Mouse (Mus musculus) MEL (cell line): ENCODE measurements around the gene Setdb2. TPM values are rescaled to one million over a fixed set of nuclear protein-coding genes. Genes with fewer than 3 reads are reported as not detected.

Experiments
- DNase-seq: peaks from one replicate; pipeline ENCODE4 v3.0.0; 2011; ENCODE audit warnings: low read depth, low spot score
- H3K27ac ChIP-seq: 2 replicates; pipeline ENCODE4 v1.5.1; 2012; ENCODE audit warnings: low read depth, mild to moderate bottlenecking, control low read depth, low read length, moderate library complexity; ENCODE audit not compliant: control insufficient read depth
- H3K27me3 ChIP-seq, 2 experiments: fragments of 150-350 bp in 1 of 2; sonication (generic) in 1 of 2; 2 replicates each; pipeline ENCODE4 v1.6.1; 2012; ENCODE audit warnings: low read length in 2 of 2, mild to moderate bottlenecking in 2 of 2, improper control_type of control experiment in 1 of 2, moderate library complexity in 1 of 2; ENCODE audit not compliant: insufficient read depth in 2 of 2, control insufficient read depth in 1 of 2
- H3K36me3 ChIP-seq, 2 experiments: 2 replicates each; pipeline ENCODE4 v1.6.1; 2012 to 2014; ENCODE audit warnings: low read length in 2 of 2, improper control_type of control experiment in 1 of 2, inconsistent platforms in 1 of 2, mild to moderate bottlenecking in 1 of 2; ENCODE audit not compliant: insufficient read depth in 2 of 2, control insufficient read depth in 1 of 2
- H3K4me1 ChIP-seq, 2 experiments: fragments of 150-350 bp in 1 of 2; sonication (generic) in 1 of 2; 2 replicates each; pipeline ENCODE4 v1.6.1; 2012; ENCODE audit warnings: low read length in 2 of 2, improper control_type of control experiment in 1 of 2, mild to moderate bottlenecking in 1 of 2; ENCODE audit not compliant: insufficient read depth in 2 of 2, control insufficient read depth in 1 of 2
- H3K4me3 ChIP-seq, 2 experiments: fragments of 150-350 bp in 1 of 2; sonication (generic) in 1 of 2; 2 replicates each; pipeline ENCODE4 v1.5.1; 2012; ENCODE audit warnings: low read depth in 2 of 2, low read length in 2 of 2, mild to moderate bottlenecking in 2 of 2, moderate library complexity in 2 of 2, control low read depth in 1 of 2, improper control_type of control experiment in 1 of 2; ENCODE audit not compliant: control insufficient read depth in 1 of 2, insufficient read depth in 1 of 2
- H3K79me2 ChIP-seq: 2 replicates; pipeline ENCODE4 v1.6.1; 2012; ENCODE audit warnings: mild to moderate bottlenecking, low read length, moderate library complexity; ENCODE audit not compliant: control insufficient read depth, poor library complexity, insufficient read depth
- H3K9ac ChIP-seq: 2 replicates; pipeline ENCODE4 v1.6.1; 2012; ENCODE audit warnings: low read depth, mild to moderate bottlenecking, control low read depth, low read length, moderate library complexity; ENCODE audit not compliant: control insufficient read depth, poor library complexity, severe bottlenecking
- H3K9me3 ChIP-seq: fragments of 150-350 bp; sonication (generic); replicated peaks from 2 replicates; pipeline ENCODE4 v1.6.1; 2012; ENCODE audit warnings: mild to moderate bottlenecking, low read length, improper control_type of control experiment, moderate library complexity; ENCODE audit not compliant: insufficient read depth
- CHD2 ChIP-seq: IDR thresholded peaks from 2 replicates; pipeline ENCODE4 v1.6.1; 2011; ENCODE audit warnings: low read length, improper control_type of control experiment
- ELF1 ChIP-seq: IDR thresholded peaks from 2 replicates; pipeline ENCODE4 v1.6.1; 2014; ENCODE audit warnings: low read depth, mild to moderate bottlenecking, inconsistent platforms, low read length, improper control_type of control experiment, moderate library complexity
- EP300 ChIP-seq, 2 experiments: IDR thresholded peaks; 2 replicates each; pipeline ENCODE4 v1.6.1; 2011; ENCODE audit warnings: improper control_type of control experiment in 2 of 2, low read length in 2 of 2, low read depth in 1 of 2, mild to moderate bottlenecking in 1 of 2
- GABPA ChIP-seq: IDR thresholded peaks from 2 replicates; pipeline ENCODE4 v1.6.1; 2012; ENCODE audit warnings: low read depth, mild to moderate bottlenecking, inconsistent platforms, low read length, improper control_type of control experiment, moderate library complexity
- GATA1 ChIP-seq: IDR thresholded peaks from 2 replicates; pipeline ENCODE4 v1.6.1; 2011; ENCODE audit warnings: low read depth, low read length, improper control_type of control experiment
- HCFC1 ChIP-seq: IDR thresholded peaks from 2 replicates; pipeline ENCODE4 v1.6.1; 2012; ENCODE audit warnings: low read depth, mild to moderate bottlenecking, inconsistent platforms, low read length, improper control_type of control experiment, moderate library complexity
- JUND ChIP-seq: IDR thresholded peaks from 2 replicates; pipeline ENCODE4 v1.6.1; 2011; ENCODE audit warnings: low read depth, mild to moderate bottlenecking, improper control_type of control experiment, low read length
- MAX ChIP-seq: IDR thresholded peaks from 2 replicates; pipeline ENCODE4 v1.6.1; 2011; ENCODE audit warnings: low read length, improper control_type of control experiment
- MAZ ChIP-seq: IDR thresholded peaks from 2 replicates; pipeline ENCODE4 v1.6.1; 2012; ENCODE audit warnings: low read depth, mild to moderate bottlenecking, inconsistent platforms, low read length, improper control_type of control experiment
- MXI1 ChIP-seq: IDR thresholded peaks from 2 replicates; pipeline ENCODE4 v1.6.1; 2011; ENCODE audit warnings: mild to moderate bottlenecking, low read depth, low read length, improper control_type of control experiment
- MYC ChIP-seq: IDR thresholded peaks from 2 replicates; pipeline ENCODE4 v1.6.1; 2011; ENCODE audit warnings: low read depth, mild to moderate bottlenecking, low read length, improper control_type of control experiment, moderate library complexity
- NRF1 ChIP-seq: IDR thresholded peaks from 2 replicates; pipeline ENCODE4 v1.6.1; 2014; ENCODE audit warnings: low read depth, mild to moderate bottlenecking, inconsistent platforms, low read length, improper control_type of control experiment, moderate library complexity; ENCODE audit not compliant: poor library complexity, insufficient read depth, severe bottlenecking
- POLR2AphosphoS5 ChIP-seq: IDR thresholded peaks from 2 replicates; pipeline ENCODE4 v1.6.1; 2012; ENCODE audit warnings: low read depth, borderline replicate concordance, mild to moderate bottlenecking, inconsistent platforms, low read length, moderate library complexity, mixed read lengths
- RAD21 ChIP-seq: IDR thresholded peaks from 2 replicates; pipeline ENCODE4 v1.6.1; 2011; ENCODE audit warnings: mild to moderate bottlenecking, low read depth, low read length, improper control_type of control experiment
- UBTF ChIP-seq: IDR thresholded peaks from 2 replicates; pipeline ENCODE4 v1.6.1; 2012; ENCODE audit warnings: low read depth, mild to moderate bottlenecking, inconsistent platforms, low read length, improper control_type of control experiment, moderate library complexity, borderline replicate concordance; ENCODE audit not compliant: insufficient read depth
- USF1 ChIP-seq: IDR thresholded peaks from 2 replicates; pipeline ENCODE4 v1.6.1; 2014; ENCODE audit warnings: low read depth, mild to moderate bottlenecking, inconsistent platforms, low read length, improper control_type of control experiment, moderate library complexity
- ZC3H11A ChIP-seq: IDR thresholded peaks from 2 replicates; pipeline ENCODE4 v1.6.1; 2012; ENCODE audit warnings: low read depth, mild to moderate bottlenecking, inconsistent platforms, low read length, improper control_type of control experiment
- ZKSCAN1 ChIP-seq: IDR thresholded peaks from 2 replicates; pipeline ENCODE4 v1.6.1; 2012; ENCODE audit warnings: low read depth, mild to moderate bottlenecking, inconsistent platforms, low read length, improper control_type of control experiment, moderate library complexity
- ZMIZ1 ChIP-seq: IDR thresholded peaks from 2 replicates; pipeline ENCODE4 v1.6.1; 2012; ENCODE audit warnings: low read depth, mild to moderate bottlenecking, inconsistent platforms, low read length, improper control_type of control experiment, moderate library complexity
- polyA plus RNA-seq, 2 experiments: library from polyadenylated mRNA; stranded (reverse) in 1 of 2; unstranded in 1 of 2; fragments of >175 nt in 1 of 2; fragments of >200 nt in 1 of 2; gene quantifications; 2 replicates each; pipeline versions ENCODE4 v1.2.1 to v1.2.4; 2012; ENCODE audit warnings: low replicate concordance in 2 of 2, low read depth in 1 of 2; ENCODE audit not compliant: insufficient read length in 2 of 2, insufficient read depth in 1 of 2, missing spikeins in 1 of 2
- total RNA-seq: library from RNA; depleted of rRNA; stranded (reverse); fragments of 300-350 nt; gene quantifications from 2 replicates; pipeline ENCODE4 v1.2.3, GENCODE M21; 2012

The Setdb2 gene
- total and polyA plus RNA-seq, 3 experiments, result 10.8 to 18.3 TPM; not detected in 1

- Histone ChIP-seq H3K27me3 (no peaks in the 10 kb centered on the region), H3K9ac (0 out of 2 replicates have a peak overlapping the region, but pooled peaks have one; percentile 22), H3K4me3 (peak overlapping the region in 1 of 2 experiments; percentile 34; a peak in 2 of 4 replicates), H3K27ac (peak overlapping the region; percentile 22; the same call in 1 of the 2 replicates), H3K4me1 (peaks cover 10 to 16% of the 10 kb centered on the region in 2 experiments), H3K9me3 (no peaks in the 10 kb centered on the region), H3K79me2 (peaks cover 11% of the 10 kb centered on the region)
- DNase-seq, result peak; percentile 77
- TF ChIP-seq POLR2AphosphoS5, result no peak
- TF ChIP-seq GATA1, result 0 out of 2 replicates have a peak, but pooled peaks have one; percentile 14
- TF ChIP-seq, all 39 proteins: peak for 1
- H3K36me3 ChIP-seq, result peaks cover 4 to 30% of the 10 kb centered on the region in 2 experiments
Measured at GRCm38 (mm10) chr14:59433902-59434301, 6.8 kb downstream of the Setdb2 start.

DNA sequence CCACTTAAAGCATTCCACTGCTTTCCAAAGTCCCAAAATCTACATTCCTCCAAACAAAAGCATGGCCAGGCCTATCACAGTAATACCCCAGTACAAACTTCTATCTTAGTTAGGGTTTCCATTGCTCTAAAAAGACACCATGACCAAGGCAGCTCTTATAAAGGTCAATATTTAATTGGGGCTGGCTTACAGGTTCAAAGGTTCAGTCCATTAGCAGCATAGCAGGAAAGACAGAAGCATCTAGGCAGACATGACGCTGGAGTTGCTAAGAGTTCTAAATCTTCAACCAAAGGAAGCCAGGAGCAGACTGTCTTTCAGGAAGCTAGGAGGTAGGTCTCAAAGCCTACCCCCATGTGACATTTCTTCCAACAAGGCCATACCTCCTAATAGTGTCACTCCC lies 10.1 kb downstream of the Setdb2 start:
- H3K36me3 ChIP-seq, result peaks cover 7 to 18% of the 10 kb centered on the region in 2 experiments
- no peak overlapping the region for H3K4me3 ChIP-seq
- DNase-seq, result no peak
- no peak overlapping the region for H3K27ac ChIP-seq
- H3K9ac ChIP-seq, result no peak overlapping the region
- peaks cover 2% of the 10 kb centered on the region for H3K79me2 ChIP-seq
- H3K27me3 ChIP-seq, result no peaks in the 10 kb centered on the region
- no peaks in the 10 kb centered on the region for H3K9me3 ChIP-seq
- peaks cover 5 to 14% of the 10 kb centered on the region in 2 experiments; a peak in 3 of 4 replicates for H3K4me1 ChIP-seq
- no peak for TF ChIP-seq ZMIZ1
- no peak for TF ChIP-seq RAD21
- TF ChIP-seq MYC, result no peak
- TF ChIP-seq JUND, result no peak
- TF ChIP-seq MAZ, result no peak
- TF ChIP-seq UBTF, result no peak
- TF ChIP-seq ZKSCAN1, result no peak
- TF ChIP-seq ELF1, result no peak
- TF ChIP-seq GABPA, result no peak
- TF ChIP-seq MXI1, result no peak
- no peak for TF ChIP-seq NRF1
- TF ChIP-seq POLR2AphosphoS5, result no peak
- no peak for TF ChIP-seq HCFC1
- no peak for TF ChIP-seq CHD2
- no peak for TF ChIP-seq ZC3H11A
- no peak for TF ChIP-seq EP300 (IDR thresholded peaks at IDR 0.05; ENCODE audit: low read depth in 1 of 2, low read length in 2 of 2)
- TF ChIP-seq GATA1, result no peak
- TF ChIP-seq MAX, result no peak
- TF ChIP-seq USF1, result no peak
